ENCODE assay signal across 8 mouse cellular contexts in genomic region chr7:127614091-127614490, GRCm38 (mm10). TPM values are rescaled to one million over a fixed set of nuclear protein-coding genes. Genes with fewer than 3 reads are reported as not detected.
DNase-seq lines count a peak whose midpoint lies in the region; ATAC-seq and TF ChIP-seq lines count a peak whose summit lies in the region.
"Had no signal": no experiment of that assay in that cellular context is flagged by ENCODE, and none has a peak within 500 bp of the region (broad histone marks: within the 10 kb centered on the region; RNA-seq: fewer than 3 reads in every experiment).

No protein-coding gene starts in this region.

- H3K9me3 ChIP-seq in lung, postnatal 0 days (ENCODE audit: low read length): no peaks in the 10 kb centered on the region
- H3K9me3 ChIP-seq in forebrain, embryonic 12.5 days: no peaks in the 10 kb centered on the region
- no peaks in the 10 kb centered on the region for H3K9me3 ChIP-seq in limb, embryonic 10.5 days (replicated peaks)

- H3K4me2 ChIP-seq in lung, postnatal 0 days (replicated peaks; ENCODE audit: low read depth, low read length): peak overlapping the region; percentile 86
- H3K4me2 ChIP-seq in forebrain, embryonic 12.5 days: peak overlapping the region; percentile 90

- WGBS in lung, postnatal 0 days: 18% methylated on average over 8 of the region's 8 CpGs
- 22% methylated on average over 8 of the region's 8 CpGs for WGBS in forebrain, embryonic 12.5 days
- 32% methylated on average over 8 of the region's 8 CpGs for WGBS in limb, embryonic 10.5 days
- 16% methylated on average over 8 of the region's 8 CpGs for WGBS in small intestine, adult 2 months

- peaks cover 3% of the 10 kb centered on the region; the same call in 1 of the 2 replicates for H3K4me1 ChIP-seq in lung, postnatal 0 days (ENCODE audit: insufficient read depth, low read depth, low read length)
- peaks cover 30% of the 10 kb centered on the region for H3K4me1 ChIP-seq in forebrain, embryonic 12.5 days
- H3K4me1 ChIP-seq in limb, embryonic 10.5 days: peaks cover 27% of the 10 kb centered on the region
- 0 out of 2 replicates have a peak, but pooled peaks cover 3% of the 10 kb centered on the region for H3K4me1 ChIP-seq in small intestine, adult 2 months (ENCODE audit: control insufficient read depth, insufficient read depth, insufficient read length, low read length)

- TF ChIP-seq CTCF in lung, postnatal 0 days (IDR thresholded peaks at IDR 0.05): no peak
- TF ChIP-seq CTCF in small intestine, adult 2 months (IDR thresholded peaks at IDR 0.05; ENCODE audit: extremely low read depth, insufficient read length, insufficient replicate concordance, low read depth, low read length): no peak

- no peak for TF ChIP-seq POLR2A in small intestine, adult 2 months (IDR thresholded peaks at IDR 0.05; ENCODE audit: low read depth, low read length)

- intact Hi-C loops in gastrocnemius, postnatal 14 days (cut with DNase I; ENCODE audit: low total_unique reads): no loop called here

- peak overlapping the region; percentile 96 for H3K4me3 ChIP-seq in lung, postnatal 0 days (ENCODE audit: low read depth, low read length)
- peak overlapping the region; percentile 100 for H3K4me3 ChIP-seq in forebrain, embryonic 12.5 days (replicated peaks)
- peak overlapping the region; percentile 98 for H3K4me3 ChIP-seq in limb, embryonic 10.5 days
- peak overlapping the region; percentile 98 for H3K4me3 ChIP-seq in small intestine, adult 2 months (ENCODE audit: low read depth, low read length)

- H3K36me3 ChIP-seq in lung, postnatal 0 days (ENCODE audit: insufficient read depth, low read length): peaks cover 28% of the 10 kb centered on the region; the same call in 1 of the 2 replicates
- H3K36me3 ChIP-seq in forebrain, embryonic 12.5 days (replicated peaks): peaks cover 40% of the 10 kb centered on the region
- peaks cover 50% of the 10 kb centered on the region for H3K36me3 ChIP-seq in limb, embryonic 10.5 days
- H3K36me3 ChIP-seq in small intestine, adult 2 months (ENCODE audit: control insufficient read depth, insufficient read depth, low read length): peaks cover 22% of the 10 kb centered on the region

- no peaks in the 10 kb centered on the region for H3K27me3 ChIP-seq in lung, postnatal 0 days (replicated peaks; ENCODE audit: insufficient read depth, low read length)
- no peaks in the 10 kb centered on the region for H3K27me3 ChIP-seq in forebrain, embryonic 12.5 days
- H3K27me3 ChIP-seq in limb, embryonic 10.5 days (ENCODE audit: low read depth, poor library complexity, severe bottlenecking): no peaks in the 10 kb centered on the region
- H3K27me3 ChIP-seq in small intestine, adult 2 months (ENCODE audit: control insufficient read depth, insufficient read depth, low read length): no peaks in the 10 kb centered on the region

- H3K27ac ChIP-seq in lung, postnatal 0 days (ENCODE audit: low read length): peak overlapping the region; percentile 89
- H3K27ac ChIP-seq in forebrain, embryonic 12.5 days: peak overlapping the region; percentile 87; the same call in 1 of the 2 replicates
- peak overlapping the region; percentile 96 for H3K27ac ChIP-seq in limb, embryonic 10.5 days
- no peak overlapping the region for H3K27ac ChIP-seq in small intestine, adult 2 months (ENCODE audit: insufficient read depth, low read depth, low read length)
- H3K27ac ChIP-seq: macrophage had no signal

- H3K9ac ChIP-seq in lung, postnatal 0 days (replicated peaks; ENCODE audit: low read depth): peak overlapping the region; percentile 95
- H3K9ac ChIP-seq in forebrain, embryonic 12.5 days: peak overlapping the region; percentile 98

- no peak for ATAC-seq in lung, postnatal 0 days
- ATAC-seq in forebrain, embryonic 12.5 days (ENCODE audit: low FRiP score): no peak

- DNase-seq in lung, postnatal 0 days (ENCODE audit: low spot score): no peak
- no peak for DNase-seq in lung, postnatal 14 days
- DNase-seq in limb, embryonic 10.5 days (ENCODE audit: low spot score): no peak
- no peak for DNase-seq in gastrocnemius, postnatal 14 days
- no peak for DNase-seq in urinary bladder, postnatal 25 days (ENCODE audit: low spot score)

- no peak for TF ChIP-seq EP300 in lung, postnatal 0 days (IDR thresholded peaks at IDR 0.05)

RNA-seq across cellular contexts. Expression of gene Zfp629, which starts 1.5 kb away (rescaled TPM):
- polyA plus RNA-seq in lung, postnatal 0 days (2015; fragmentation: Nextera tagmentation; extraction: Ambion mirVana): 5.2 and 6.0 TPM in 2 replicates
- 31.7 and 34.6 TPM in 2 replicates for polyA plus RNA-seq in forebrain, embryonic 12.5 days (2016; fragmentation: Nextera tagmentation; extraction: Ambion mirVana)
- 29.0 and 32.9 TPM in 2 replicates for polyA plus RNA-seq in limb, embryonic 10.5 days (2016; fragmentation: Nextera tagmentation; extraction: Ambion mirVana)
- 4.4 and 5.5 TPM in 2 replicates for polyA plus RNA-seq in small intestine, adult 2 months (2012; rRNA removed)
- total RNA-seq in gastrocnemius, postnatal 14 days (2021): 1 to 10 TPM; 6.7 to 8.3 TPM

RNA-seq across cellular contexts. Expression of gene Rnf40, which starts 25.5 kb away (rescaled TPM):
- polyA plus RNA-seq in lung, postnatal 0 days (2015; fragmentation: Nextera tagmentation; extraction: Ambion mirVana): 25.9 and 27.1 TPM in 2 replicates
- polyA plus RNA-seq in forebrain, embryonic 12.5 days (2016; fragmentation: Nextera tagmentation; extraction: Ambion mirVana): 67.7 and 74.1 TPM in 2 replicates
- polyA plus RNA-seq in limb, embryonic 10.5 days (2016; fragmentation: Nextera tagmentation; extraction: Ambion mirVana): 62.2 and 69.6 TPM in 2 replicates
- polyA plus RNA-seq in small intestine, adult 2 months (2012; rRNA removed): 10.6 and 20.6 TPM in 2 replicates
- total RNA-seq in gastrocnemius, postnatal 14 days (2021): 10 to 100 TPM; 24.4 to 28.7 TPM

RNA-seq across cellular contexts. Expression of gene Ccdc189, which starts 25.7 kb away (rescaled TPM):
- 28.8 and 29.5 TPM in 2 replicates for polyA plus RNA-seq in lung, postnatal 0 days (2015; fragmentation: Nextera tagmentation; extraction: Ambion mirVana)
- polyA plus RNA-seq in forebrain, embryonic 12.5 days (2016; fragmentation: Nextera tagmentation; extraction: Ambion mirVana): 12.7 and 16.3 TPM in 2 replicates
- polyA plus RNA-seq in limb, embryonic 10.5 days (2016; fragmentation: Nextera tagmentation; extraction: Ambion mirVana): 9.4 and 12.4 TPM in 2 replicates
- polyA plus RNA-seq in small intestine, adult 2 months (2012; rRNA removed): 1.5 TPM in 2 replicates
- 1 to 10 TPM; 1.8 to 4.5 TPM for total RNA-seq in gastrocnemius, postnatal 14 days (2021)

RNA-seq across cellular contexts. Expression of gene Phkg2, which starts 41.0 kb away (rescaled TPM):
- polyA plus RNA-seq in lung, postnatal 0 days (2015; fragmentation: Nextera tagmentation; extraction: Ambion mirVana): 31.7 and 34.4 TPM in 2 replicates
- polyA plus RNA-seq in forebrain, embryonic 12.5 days (2016; fragmentation: Nextera tagmentation; extraction: Ambion mirVana): 56.6 and 60.7 TPM in 2 replicates
- 34.1 and 39.6 TPM in 2 replicates for polyA plus RNA-seq in limb, embryonic 10.5 days (2016; fragmentation: Nextera tagmentation; extraction: Ambion mirVana)
- polyA plus RNA-seq in small intestine, adult 2 months (2012; rRNA removed): 23.3 and 43.2 TPM in 2 replicates
- total RNA-seq in gastrocnemius, postnatal 14 days (2021): 10 to 100 TPM; 10.1 to 10.7 TPM

RNA-seq across cellular contexts. Expression of gene Tmem265, which starts 52.9 kb away (rescaled TPM):
- polyA plus RNA-seq in lung, postnatal 0 days (2015; fragmentation: Nextera tagmentation; extraction: Ambion mirVana): 5.4 and 6.1 TPM in 2 replicates
- 4.2 and 4.7 TPM in 2 replicates for polyA plus RNA-seq in forebrain, embryonic 12.5 days (2016; fragmentation: Nextera tagmentation; extraction: Ambion mirVana)
- 3.1 and 4.1 TPM in 2 replicates for polyA plus RNA-seq in limb, embryonic 10.5 days (2016; fragmentation: Nextera tagmentation; extraction: Ambion mirVana)
- polyA plus RNA-seq in small intestine, adult 2 months (2012; rRNA removed): 3.0 and 4.8 TPM in 2 replicates
- not detected for total RNA-seq in gastrocnemius, postnatal 14 days (2021)
- polyA plus RNA-seq: macrophage had no signal
